Mouse (Mus musculus) lung, adult 2 months (tissue): ENCODE data around the gene Ddr1. TPM values are rescaled to one million over a fixed set of nuclear protein-coding genes. Genes with fewer than 3 reads are reported as not detected.

Experiments
- DNase-seq: peaks from one replicate; pipeline ENCODE4 v3.0.0; 2022
- H3K4me1 ChIP-seq: fragments of 200-500 bp; 2 replicates; pipeline ENCODE4 v1.6.1; 2011; ENCODE audit warnings: low read length; ENCODE audit not compliant: control insufficient read depth, insufficient read depth
- H3K4me3 ChIP-seq: fragments of 200-500 bp; replicated peaks from 2 replicates; pipeline ENCODE3; 2011; ENCODE audit warnings: low read depth, mild to moderate bottlenecking, control low read depth, low read length; ENCODE audit errors: extremely low read depth
- CTCF ChIP-seq: fragments of 200-500 bp; IDR thresholded peaks from 2 replicates; pipeline ENCODE4 v1.5.1; 2011; ENCODE audit warnings: mild to moderate bottlenecking, low read length, control low read depth; ENCODE audit not compliant: insufficient read depth
- POLR2A ChIP-seq: fragments of 200-500 bp; IDR thresholded peaks from 2 replicates; pipeline ENCODE4 v1.6.1; 2011; ENCODE audit warnings: low read depth, mild to moderate bottlenecking, control low read depth, low read length, borderline replicate concordance; ENCODE audit errors: extremely low read depth
- WGBS: fragments of 180-500 bp; shearing (Covaris S2); methylation state at CpG from one replicate; pipeline ENCODE4 v1.1.7; 2018; 5-methylcytosine and 5-hydroxymethylcytosine counted together
- polyA plus RNA-seq: library from polyadenylated mRNA; depleted of rRNA; stranded (reverse); fragments of >200 nt; gene quantifications from 2 replicates; pipeline ENCODE4 v1.2.3, GENCODE M21; 2012

Ddr1 gene
- polyA plus RNA-seq, 1 experiment, result 63.9 TPM

GRCm38 (mm10) chr17:35721676-35722075 lies 17.3 kb upstream of the Ddr1 start:
- no peak for DNase-seq
- Histone ChIP-seq H3K4me3 (no peak overlapping the region), H3K4me1 (no peaks in the 10 kb centered on the region)
- WGBS, result 61% methylated on average over 8 of the region's 8 CpGs
- no peak for TF ChIP-seq POLR2A
- TF ChIP-seq CTCF, result no peak

DNA sequence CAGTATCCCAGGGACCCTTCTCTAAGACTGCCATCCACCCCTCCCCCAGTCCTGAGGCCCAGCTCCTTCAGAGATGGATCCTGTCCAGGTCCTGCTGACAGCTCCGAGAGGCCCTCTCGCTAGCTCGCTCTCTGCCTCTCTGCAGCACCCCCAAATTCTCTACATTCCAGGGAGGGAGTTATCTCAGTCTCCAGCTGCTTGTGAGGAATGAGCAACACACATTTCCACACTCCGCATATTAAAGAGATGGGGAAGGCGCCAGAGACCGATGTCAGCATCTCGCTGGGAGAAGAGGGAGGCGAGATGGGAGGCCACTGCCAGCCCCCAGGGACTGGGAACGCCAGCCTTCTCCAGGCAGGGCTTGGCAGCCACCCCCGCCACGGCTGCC lies 15.9 kb upstream of the Ddr1 start:
- Histone ChIP-seq H3K4me3 (no peak overlapping the region), H3K4me1 (no peaks in the 10 kb centered on the region)
- TF ChIP-seq CTCF, result no peak
- TF ChIP-seq POLR2A, result no peak
- peak; percentile 35 for DNase-seq
- WGBS, result 12% methylated on average over 11 of the region's 11 CpGs

DNA sequence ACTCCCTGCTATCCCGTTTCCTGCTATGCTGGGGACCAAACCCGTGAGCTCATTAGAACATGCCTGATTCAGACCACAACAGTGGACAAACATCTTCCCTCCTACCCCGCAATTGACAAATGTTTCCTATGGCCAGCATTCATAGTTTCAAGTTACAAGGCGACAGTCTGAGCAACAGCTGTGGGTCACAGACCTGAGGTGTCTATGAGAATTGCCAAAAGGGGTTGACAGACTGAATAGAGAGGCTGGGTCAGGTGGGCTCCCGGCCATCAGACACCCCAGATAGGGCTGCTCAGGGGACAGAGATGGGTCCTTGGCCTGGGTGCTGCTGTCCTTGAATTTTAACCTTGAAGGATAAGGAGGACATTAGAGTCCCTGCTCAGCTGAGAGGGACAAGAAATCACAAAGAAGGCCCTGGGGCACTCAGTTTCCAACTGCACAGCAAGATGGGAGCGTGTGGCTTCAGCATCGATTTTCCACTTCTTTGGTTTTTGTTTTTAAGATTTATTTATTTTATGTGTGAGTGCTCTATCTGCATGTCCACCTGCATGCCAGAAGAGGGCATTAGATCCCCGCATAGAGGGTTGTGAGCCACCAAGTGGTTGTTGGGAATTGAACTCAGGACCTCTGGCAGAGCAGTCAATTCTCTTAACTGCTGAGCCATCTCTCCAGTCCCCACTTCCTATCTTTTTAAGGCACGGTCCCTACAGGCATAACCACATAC lies 15.4 kb upstream of the Ddr1 start:
- no peak for DNase-seq
- Histone ChIP-seq H3K4me3 (no peak overlapping the region), H3K4me1 (no peaks in the 10 kb centered on the region)
- TF ChIP-seq POLR2A (no peak), CTCF (peak; percentile 24; the same call in 1 of the 2 replicates)
- WGBS, result 45% methylated on average over 9 of the region's 9 CpGs

- TF ChIP-seq CTCF (no peak), POLR2A (no peak)
- DNase-seq, result no peak
- Histone ChIP-seq H3K4me3 (no peak overlapping the region), H3K4me1 (no peaks in the 10 kb centered on the region)
- 74% methylated on average over 6 of the region's 6 CpGs for WGBS
These were observed 12.7 kb upstream of the Ddr1 start for GRCm38 (mm10) chr17:35717080-35717479.

DNA sequence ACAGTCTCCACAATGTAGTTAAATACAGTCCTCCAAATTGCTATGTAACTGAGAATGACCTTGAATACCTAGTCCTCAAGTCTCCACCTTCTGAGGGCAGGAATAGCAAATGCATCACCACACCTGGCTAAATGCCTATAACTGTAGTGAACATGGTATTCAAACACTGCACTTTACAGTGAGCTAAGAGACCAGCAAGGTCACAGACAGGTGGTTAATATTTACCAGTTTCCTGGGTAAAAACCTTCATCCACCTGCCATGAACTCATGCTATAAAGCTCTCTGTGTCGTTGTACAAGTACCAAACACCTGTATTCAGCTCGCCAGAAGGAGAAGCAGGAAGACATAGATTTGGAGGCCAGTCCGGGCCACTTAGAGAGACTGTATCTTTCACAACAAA lies 11.7 kb upstream of the Ddr1 start:
- DNase-seq, result no peak
- no peak for TF ChIP-seq CTCF
- no peak for TF ChIP-seq POLR2A
- WGBS, result 65% methylated on average over 3 of the region's 3 CpGs
- no peaks in the 10 kb centered on the region for H3K4me1 ChIP-seq
- H3K4me3 ChIP-seq, result no peak overlapping the region

DNA sequence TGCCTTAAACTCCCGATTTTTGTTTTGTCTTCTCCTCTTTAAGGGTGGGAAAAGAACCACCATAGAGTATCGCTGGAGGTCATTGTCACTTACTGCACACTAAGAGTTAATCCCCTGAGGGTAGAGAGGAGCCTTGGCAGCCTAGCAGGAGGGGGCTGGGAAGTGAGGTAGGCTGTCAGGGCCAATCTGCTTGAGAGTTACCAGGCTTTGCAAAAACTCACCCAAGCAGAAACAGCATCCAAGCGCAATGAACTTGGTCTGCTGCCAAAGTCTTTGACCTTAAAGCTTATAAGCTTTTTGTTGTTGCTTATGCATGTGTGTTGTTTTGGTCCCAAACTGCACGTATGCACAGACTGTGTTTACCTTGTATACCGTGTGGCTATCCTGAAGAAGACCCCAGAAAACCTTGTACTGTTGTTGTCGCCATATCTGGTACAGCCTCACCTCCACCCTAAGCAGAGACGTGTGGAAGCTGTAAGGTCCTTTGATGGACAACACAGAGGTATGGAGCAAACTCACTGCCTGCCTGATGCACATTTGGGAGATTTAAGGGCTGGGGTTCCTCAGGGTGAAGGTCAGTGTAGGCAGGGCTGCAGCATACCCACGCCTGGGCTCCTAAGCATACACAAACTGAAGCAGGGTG lies 6.4 kb upstream of the Ddr1 start:
- 45% methylated on average over 8 of the region's 8 CpGs for WGBS
- no peak overlapping the region for H3K4me3 ChIP-seq
- no peak for DNase-seq
- TF ChIP-seq CTCF (no peak), POLR2A (no peak)
- no peaks in the 10 kb centered on the region for H3K4me1 ChIP-seq

DNA sequence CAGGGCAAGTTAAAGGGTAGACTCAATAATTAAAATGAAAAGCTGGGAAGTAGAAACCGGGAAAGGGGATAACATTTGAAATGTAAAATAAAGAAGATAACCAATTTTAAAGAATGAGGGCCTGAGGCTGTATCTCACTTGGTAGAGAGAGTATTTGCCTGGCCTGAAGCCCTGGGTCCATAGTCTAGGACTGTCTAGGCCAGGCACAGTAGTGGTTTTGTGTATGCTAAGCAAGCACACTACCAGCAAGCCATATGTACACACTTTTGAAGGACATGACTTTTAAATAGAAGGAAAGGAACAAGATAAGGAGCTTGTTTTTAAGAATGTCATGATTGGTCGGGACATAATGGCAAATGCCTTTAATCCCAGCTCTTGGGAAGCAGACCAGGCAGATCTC lies 4.2 kb upstream of the Ddr1 start:
- WGBS, result 67% methylated on average over 2 of the region's 2 CpGs
- Histone ChIP-seq H3K4me3 (no peak overlapping the region), H3K4me1 (no peaks in the 10 kb centered on the region)
- TF ChIP-seq CTCF, result no peak
- TF ChIP-seq POLR2A, result no peak
- DNase-seq, result no peak

- H3K4me1 ChIP-seq, result no peaks in the 10 kb centered on the region
- 61% methylated on average over 7 of the region's 7 CpGs for WGBS
- DNase-seq, result no peak
These were observed 3.5 kb upstream of the Ddr1 start for GRCm38 (mm10) chr17:35707929-35708328.

GRCm38 (mm10) chr17:35705836-35706235 lies 1.4 kb upstream of the Ddr1 start:
- WGBS, result 21% methylated on average over 4 of the region's 4 CpGs
- DNase-seq, result peak; percentile 38
- TF ChIP-seq CTCF, result peak; percentile 54
- TF ChIP-seq POLR2A, result no peak
- H3K4me3 ChIP-seq, result no peak overlapping the region
- no peaks in the 10 kb centered on the region for H3K4me1 ChIP-seq

More at GRCm38 (mm10) chr17:35707929-35708328, 3.5 kb upstream of the Ddr1 start:
- H3K4me3 ChIP-seq, result no peak overlapping the region
- no peak for TF ChIP-seq POLR2A
- no peak for TF ChIP-seq CTCF

DNA sequence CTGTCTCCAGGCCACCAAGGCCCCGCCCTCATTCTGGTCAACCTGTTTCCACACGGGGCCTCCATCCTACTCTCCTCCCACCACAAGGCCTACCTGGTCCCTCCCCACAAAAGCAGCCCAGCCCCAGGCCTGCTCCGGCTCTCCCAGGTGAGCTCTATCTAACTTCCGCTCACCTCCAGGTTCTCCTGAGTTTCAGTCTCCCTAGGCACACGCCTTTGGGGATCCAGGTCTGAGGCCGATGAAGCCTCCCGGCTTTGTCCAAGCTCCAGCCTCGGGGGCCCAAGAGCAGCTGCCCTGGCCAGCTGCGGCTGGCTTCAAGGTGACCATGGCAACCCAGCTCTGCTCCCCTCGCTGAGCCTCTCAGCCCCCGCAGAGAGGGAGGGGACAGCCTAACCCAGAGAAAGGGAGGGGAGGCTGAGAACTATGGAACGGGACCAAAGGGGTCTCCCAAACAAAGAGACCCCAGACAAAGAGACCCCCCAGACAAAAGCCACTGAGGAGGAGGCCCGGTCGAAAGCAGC lies 610 bp downstream of the Ddr1 start:
- TF ChIP-seq POLR2A (no peak), CTCF (no peak)
- Histone ChIP-seq H3K4me1 (no peaks in the 10 kb centered on the region), H3K4me3 (no peak overlapping the region)
- WGBS, result 17% methylated on average over 14 of the region's 14 CpGs
- DNase-seq, result no peak
